Mouse (Mus musculus) B cell, adult 67 days (primary cell): ENCODE results near the gene Hnrnpa1. TPM values are rescaled to one million over a fixed set of nuclear protein-coding genes. Genes with fewer than 3 reads are reported as not detected.

ENCODE experiments used
- total RNA-seq, 2 experiments: library from RNA; stranded (reverse); gene quantifications; 4 replicates each; pipeline ENCODE4 v1.2.4; 2023

The Hnrnpa1 gene
- 100 to 1,000 TPM; 534 to 582 TPM for total RNA-seq

GRCm38 (mm10) chr15:103240160-103241028, at the start of gene Hnrnpa1:
Hnrnpa1 (plus strand) TSS chr15:103240432.

GRCm38 (mm10) chr15:103239685-103240159, 510 bp upstream of the Hnrnpa1 start, which contains the start of gene Cbx5:
Cbx5 (minus strand) TSS chr15:103239816.

GRCm38 (mm10) chr15:103257790-103258728, 17.8 kb downstream of the Hnrnpa1 start, which contains the start of gene Nfe2:
Nfe2 (minus strand) TSS chr15:103258403.

GRCm38 (mm10) chr15:103272419-103273279, 32.4 kb downstream of the Hnrnpa1 start, which contains the start of gene Copz1:
Copz1 (plus strand) TSS chr15:103272714.

Other genes with a start within 250 kb of the Hnrnpa1 start
- gene Hoxc8, start 249.8 kb upstream of the Hnrnpa1 start, total RNA-seq, result not detected
- gene Hoxc6, start 242.2 kb upstream of the Hnrnpa1 start, total RNA-seq, result not detected
- not detected for gene Hoxc4, start 221.5 kb upstream of the Hnrnpa1 start, total RNA-seq
- 10 to 100 TPM; 10.3 to 11.8 TPM for gene Smug1, start 73.3 kb upstream of the Hnrnpa1 start, total RNA-seq
- gene Cbx5, start 616 bp upstream of the Hnrnpa1 start, total RNA-seq, result 10 to 100 TPM; 32.2 to 35.5 TPM
- under 1 TPM in 1 of 2 experiments, not detected in 1; 0.36 TPM for gene Nfe2, start 18.0 kb downstream of the Hnrnpa1 start, total RNA-seq
- gene Copz1, start 32.3 kb downstream of the Hnrnpa1 start, total RNA-seq, result 10 to 100 TPM; 83.7 to 88.2 TPM
- under 1 TPM in 1 of 2 experiments, not detected in 1; 0.32 TPM for gene Gpr84, start 70.2 kb downstream of the Hnrnpa1 start, total RNA-seq
- gene Zfp385a, start 99.7 kb downstream of the Hnrnpa1 start, total RNA-seq, result 10 to 100 TPM; 22.7 to 23.8 TPM
- under 1 TPM in 1 of 2 experiments, not detected in 1; 0.32 TPM for gene Itga5, start 126.3 kb downstream of the Hnrnpa1 start, total RNA-seq
- not detected for gene Gtsf1, start 190.0 kb downstream of the Hnrnpa1 start, total RNA-seq
- gene Gtsf2, start 208.0 kb downstream of the Hnrnpa1 start, total RNA-seq, result not detected
- gene Nckap1l, start 213.4 kb downstream of the Hnrnpa1 start, total RNA-seq, result 100 to 1,000 TPM; 274 to 276 TPM